Comparison of ENCODE assay signal across 8 mouse cellular contexts in genomic region chr13:102664843-102665587, GRCm38 (mm10). TPM values are rescaled to one million over a fixed set of nuclear protein-coding genes. Genes with fewer than 3 reads are reported as not detected.
DNase-seq lines count a peak whose midpoint lies in the region; ATAC-seq lines count a peak whose summit lies in the region.

No protein-coding gene starts in this region.

- peaks cover 24% of the 10 kb centered on the region for H3K4me1 ChIP-seq in heart, embryonic 12.5 days (replicated peaks)

- H3K36me3 ChIP-seq in heart, embryonic 12.5 days, result no peaks in the 10 kb centered on the region

- peak overlapping the region; percentile 57 for H3K4me2 ChIP-seq in heart, embryonic 12.5 days

- intact Hi-C loops in gastrocnemius, postnatal 14 days (cut with DNase I; ENCODE audit: low total_unique reads), result no loop called here

- peak; percentile 26 for DNase-seq in gastrocnemius, postnatal 14 days
- DNase-seq in gastrocnemius, adult 8-10 months (ENCODE audit: low spot score in 2 of 2), result no peak
- DNase-seq in c-Kit-positive CD71-positive TER-119-negative erythroid progenitor cells, embryonic 14.5 days (ENCODE audit: low read depth), result peak; percentile 66
- DNase-seq in layer of hippocampus, postnatal 10 days (ENCODE audit: low spot score in 2 of 2), result peak; percentile 48 to 63
- peak; percentile 76 for DNase-seq in lung, postnatal 36 days
- peak; percentile 71 for DNase-seq in right cerebral cortex, postnatal 14 days
- DNase-seq in urinary bladder, adult 2 months (ENCODE audit: low spot score), result no peak

- H3K27ac ChIP-seq in heart, embryonic 12.5 days (ENCODE audit: poor library complexity, severe bottlenecking), result no peak overlapping the region

- 44% methylated on average over 12 of the region's 12 CpGs for WGBS in heart, embryonic 12.5 days

- H3K4me3 ChIP-seq in heart, embryonic 12.5 days, result peak overlapping the region; percentile 3; the same call in 1 of the 2 replicates

- no peak overlapping the region for H3K9ac ChIP-seq in heart, embryonic 12.5 days

- ATAC-seq in heart, embryonic 12.5 days (ENCODE audit: insufficient number of reproducible peaks, low FRiP score), result peak; percentile 29; the same call in 1 of the 2 replicates

- H3K27me3 ChIP-seq in heart, embryonic 12.5 days (replicated peaks), result no peaks in the 10 kb centered on the region; the same call in 1 of the 2 replicates

- H3K9me3 ChIP-seq in heart, embryonic 12.5 days (replicated peaks), result no peaks in the 10 kb centered on the region

RNA-seq across cellular contexts. Expression of gene Cd180, which starts 28.3 kb away (rescaled TPM):
- under 1 TPM; 0.20 to 0.45 TPM for total RNA-seq in gastrocnemius, postnatal 14 days (2021)
- total RNA-seq in gastrocnemius, adult 8-10 months (2022), result under 1 TPM in 3 of 4 experiments, not detected in 1; 0.11 to 0.18 (median 0.12) TPM
- 0.37 and 0.44 TPM in 2 replicates for polyA plus RNA-seq in heart, embryonic 12.5 days (2016; fragmentation: Nextera tagmentation; extraction: Ambion mirVana)
- total RNA-seq in layer of hippocampus, postnatal 10 days (2021), result 1 to 10 TPM; 3.0 to 4.3 TPM
- polyA plus RNA-seq in urinary bladder, adult 2 months (2012; rRNA removed), result 1.6 and 3.3 TPM in 2 replicates

Comparison
In these comparisons a context has a peak if more than half of its experiments do, and no peak if none do; other contexts are left out.
1. DNase-seq: peak in gastrocnemius, postnatal 14 days (single experiment), c-Kit-positive CD71-positive TER-119-negative erythroid progenitor cells, embryonic 14.5 days (single experiment), layer of hippocampus, postnatal 10 days (2 of 2), lung, postnatal 36 days (single experiment) and right cerebral cortex, postnatal 14 days (single experiment); none in gastrocnemius, adult 8-10 months (0 of 2) and urinary bladder, adult 2 months (single experiment).